Mouse (Mus musculus) MEL (cell line): ENCODE data around the gene Mta1.

Source experiments
- CTCF ChIP-seq, 3 experiments: IDR thresholded peaks in 2 of 3; conservative IDR thresholded peaks in 1 of 3; 2 replicates each; pipeline ENCODE4 v1.5.1; 2011 to 2012; ENCODE audit warnings: low read length in 3 of 3, low read depth in 2 of 3, mild to moderate bottlenecking in 2 of 3, improper control_type of control experiment in 1 of 3, inconsistent platforms in 1 of 3, mixed read lengths in 1 of 3, moderate library complexity in 1 of 3; ENCODE audit not compliant: control insufficient read depth in 1 of 3, insufficient read depth in 1 of 3, poor library complexity in 1 of 3, severe bottlenecking in 1 of 3
- POLR2A ChIP-seq, 2 experiments: IDR thresholded peaks; 2 replicates each; pipeline ENCODE4 v1.6.1; 2011 to 2012; ENCODE audit warnings: low read length in 2 of 2, mild to moderate bottlenecking in 2 of 2, control low read depth in 1 of 2, improper control_type of control experiment in 1 of 2, low read depth in 1 of 2, moderate library complexity in 1 of 2; ENCODE audit not compliant: control insufficient read depth in 1 of 2, insufficient read depth in 1 of 2, poor library complexity in 1 of 2
- RCOR1 ChIP-seq: IDR thresholded peaks from 2 replicates; pipeline ENCODE4 v1.6.1; 2012; ENCODE audit warnings: low read depth, mild to moderate bottlenecking, inconsistent platforms, low read length, improper control_type of control experiment

DNA sequence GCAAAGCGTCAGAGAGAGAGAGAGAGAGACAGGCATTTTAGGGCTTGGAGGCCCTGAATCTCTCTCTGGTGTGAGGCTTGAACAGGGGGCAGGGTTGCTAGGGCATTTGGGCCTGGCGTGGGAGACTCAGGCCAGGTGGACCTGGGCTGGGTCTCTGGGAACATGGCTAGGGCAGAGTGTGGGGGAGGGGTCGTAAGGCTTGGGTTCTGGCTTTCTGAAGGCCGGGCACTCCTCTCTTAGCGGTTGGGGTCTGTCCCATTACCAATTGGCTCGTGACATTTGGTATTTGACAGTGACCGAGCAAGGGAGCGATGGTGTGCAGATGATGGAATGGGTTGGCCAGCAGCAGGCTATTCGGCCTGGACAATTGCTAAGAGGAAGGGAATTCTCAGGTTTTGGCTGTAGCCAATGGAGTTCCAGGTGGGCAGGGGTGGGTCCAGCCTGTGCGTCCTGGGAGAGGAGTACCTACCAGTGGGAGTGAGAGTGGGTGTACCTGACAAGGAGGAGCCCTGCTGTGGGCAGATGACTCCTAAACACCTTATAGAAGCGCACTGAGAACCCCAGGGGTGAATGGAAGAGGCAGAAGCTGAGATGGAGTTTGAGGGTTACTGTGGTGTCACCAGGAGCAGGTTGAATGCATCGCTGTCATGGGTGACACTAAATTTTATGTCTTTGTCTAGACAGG, 88.4 kb downstream of the Mta1 start:
- TF ChIP-seq CTCF (IDR thresholded peaks at IDR 0.05 in 2 of 3, conservative IDR thresholded peaks at IDR 0.05 in 1 of 3; ENCODE audit: control insufficient read depth in 1 of 3, insufficient read depth in 1 of 3, low read depth in 2 of 3, low read length in 3 of 3, poor library complexity in 1 of 3, severe bottlenecking in 1 of 3) (no peak), RCOR1 (no peak), POLR2A (IDR thresholded peaks at IDR 0.05; ENCODE audit: control insufficient read depth in 1 of 2, insufficient read depth in 1 of 2, low read depth in 1 of 2, low read length in 2 of 2, poor library complexity in 1 of 2) (no peak)
